In the genomic region with DNA sequence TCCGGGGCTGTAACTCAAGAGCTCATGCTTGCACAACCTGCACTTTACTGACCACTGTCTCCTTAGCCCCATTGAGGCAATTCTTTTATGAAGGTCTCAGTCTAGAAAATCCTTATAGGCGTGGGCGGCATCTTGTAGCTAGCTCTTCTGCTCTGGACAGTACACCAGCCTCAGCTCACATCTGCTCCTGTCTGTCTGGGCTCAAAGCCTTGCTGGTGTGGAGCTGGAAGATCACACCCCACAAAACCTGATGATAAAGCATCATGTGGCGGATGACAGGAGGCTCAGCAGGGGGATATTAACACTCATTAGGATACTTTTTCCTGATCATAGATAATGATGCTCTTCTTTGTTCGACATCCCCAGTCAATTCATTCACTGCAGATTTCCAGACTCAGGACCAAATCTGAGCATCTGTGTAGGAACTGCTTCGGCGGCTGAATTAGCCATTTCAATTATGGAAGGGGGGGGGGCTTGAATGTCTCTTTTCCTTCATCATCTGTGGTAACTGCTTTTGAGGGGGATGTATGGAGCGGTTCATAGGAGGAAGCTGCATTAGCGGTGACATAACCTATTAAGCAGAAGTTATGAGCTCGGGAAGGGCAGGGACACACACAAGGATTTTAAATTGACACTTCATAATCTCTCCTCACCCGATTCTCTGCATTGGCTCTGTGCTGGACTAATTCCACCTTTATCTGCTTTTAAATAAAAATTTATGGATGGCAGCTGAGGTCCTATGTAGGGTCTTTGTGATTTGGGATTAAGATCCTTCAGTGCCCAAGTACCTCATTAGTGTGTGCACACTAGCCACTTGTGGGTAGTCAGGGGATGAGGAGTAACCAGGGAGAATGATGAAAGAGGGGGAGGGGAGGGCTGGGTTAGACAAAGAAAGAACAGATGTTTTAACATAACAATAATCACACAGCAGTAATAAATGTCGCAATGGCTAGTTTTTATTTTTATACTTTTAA, we compare ENCODE assay signal across 17 mouse cellular contexts. TPM values are rescaled to one million over a fixed set of nuclear protein-coding genes. Genes with fewer than 3 reads are reported as not detected.
DNase-seq lines count a peak whose midpoint lies in the region; ATAC-seq lines count a peak whose summit lies in the region.
"Had no signal": no experiment of that assay in that cellular context is flagged by ENCODE, and none has a peak within 500 bp of the region (broad histone marks: within the 10 kb centered on the region; RNA-seq: fewer than 3 reads in every experiment).

No protein-coding gene starts in this region.

- peak; percentile 70 for ATAC-seq in forebrain, embryonic 12.5 days (ENCODE audit: low FRiP score)
- ATAC-seq in hindbrain, embryonic 11.5 days (ENCODE audit: low FRiP score): peak; percentile 77
- peak; percentile 85 for ATAC-seq in midbrain, embryonic 11.5 days (ENCODE audit: low FRiP score)
- peak; percentile 77 for ATAC-seq in neural tube, embryonic 14.5 days (ENCODE audit: low read depth)
- ATAC-seq in liver, embryonic 12.5 days: no peak
- ATAC-seq: activated CD4-positive, CD25-positive, alpha-beta regulatory T cell, adult 4 months; intestine, postnatal 0 days had no signal

- H3K4me3 ChIP-seq in forebrain, embryonic 12.5 days (replicated peaks): no peak overlapping the region
- H3K4me3 ChIP-seq in hindbrain, embryonic 11.5 days (ENCODE audit: low read depth, low read length): no peak overlapping the region
- no peak overlapping the region for H3K4me3 ChIP-seq in midbrain, embryonic 11.5 days (ENCODE audit: low read depth, low read length)
- H3K4me3 ChIP-seq in neural tube, embryonic 14.5 days (ENCODE audit: low read depth, low read length): no peak overlapping the region
- no peak overlapping the region for H3K4me3 ChIP-seq in liver, embryonic 12.5 days
- H3K4me3 ChIP-seq: liver, embryonic 15.5 days had no signal

- peaks cover 24% of the 10 kb centered on the region for H3K4me1 ChIP-seq in forebrain, embryonic 12.5 days
- H3K4me1 ChIP-seq in hindbrain, embryonic 11.5 days (replicated peaks; ENCODE audit: control insufficient read depth, insufficient read depth, low read length): no peaks in the 10 kb centered on the region
- no peaks in the 10 kb centered on the region; the same call in 1 of the 2 replicates for H3K4me1 ChIP-seq in midbrain, embryonic 11.5 days (ENCODE audit: control insufficient read depth, insufficient read depth, low read length)
- 0 out of 2 replicates have a peak, but pooled peaks cover 3% of the 10 kb centered on the region for H3K4me1 ChIP-seq in neural tube, embryonic 14.5 days (ENCODE audit: control insufficient read depth, insufficient read depth, low read length)
- H3K4me1 ChIP-seq in liver, embryonic 12.5 days: no peaks in the 10 kb centered on the region
- H3K4me1 ChIP-seq: liver, embryonic 15.5 days had no signal

- H3K36me3 ChIP-seq in forebrain, embryonic 12.5 days (replicated peaks): no peaks in the 10 kb centered on the region
- H3K36me3 ChIP-seq in hindbrain, embryonic 11.5 days (ENCODE audit: control insufficient read depth, insufficient read depth, low read length): no peaks in the 10 kb centered on the region
- H3K36me3 ChIP-seq in midbrain, embryonic 11.5 days (ENCODE audit: control insufficient read depth, insufficient read depth, low read length): no peaks in the 10 kb centered on the region
- H3K36me3 ChIP-seq in neural tube, embryonic 14.5 days (ENCODE audit: control insufficient read depth, insufficient read depth, low read length): no peaks in the 10 kb centered on the region
- no peaks in the 10 kb centered on the region for H3K36me3 ChIP-seq in liver, embryonic 12.5 days
- H3K36me3 ChIP-seq: liver, embryonic 15.5 days had no signal

- H3K27me3 ChIP-seq in forebrain, embryonic 12.5 days: no peaks in the 10 kb centered on the region
- H3K27me3 ChIP-seq in hindbrain, embryonic 11.5 days (ENCODE audit: control insufficient read depth, insufficient read depth, low read length): no peaks in the 10 kb centered on the region
- H3K27me3 ChIP-seq in midbrain, embryonic 11.5 days (ENCODE audit: control insufficient read depth, insufficient read depth, low read length): no peaks in the 10 kb centered on the region
- no peaks in the 10 kb centered on the region for H3K27me3 ChIP-seq in neural tube, embryonic 14.5 days (ENCODE audit: control insufficient read depth, insufficient read depth, low read length)
- no peaks in the 10 kb centered on the region for H3K27me3 ChIP-seq in liver, embryonic 12.5 days (replicated peaks)
- H3K27me3 ChIP-seq: liver, embryonic 15.5 days had no signal

- H3K9ac ChIP-seq in forebrain, embryonic 12.5 days: no peak overlapping the region
- no peak overlapping the region for H3K9ac ChIP-seq in hindbrain, embryonic 11.5 days (ENCODE audit: low read depth, low read length)
- no peak overlapping the region for H3K9ac ChIP-seq in midbrain, embryonic 11.5 days (ENCODE audit: low read length)
- H3K9ac ChIP-seq in neural tube, embryonic 14.5 days (replicated peaks; ENCODE audit: low read depth, low read length): no peak overlapping the region
- H3K9ac ChIP-seq in liver, embryonic 12.5 days: no peak overlapping the region
- H3K9ac ChIP-seq: liver, embryonic 15.5 days had no signal

- DNase-seq in hindbrain, embryonic 11.5 days (ENCODE audit: low spot score): no peak
- DNase-seq in midbrain, embryonic 11.5 days (ENCODE audit: low spot score, missing footprints): no peak
- DNase-seq in heart, adult 11 months: no peak
- no peak for DNase-seq in kidney, adult 8-10 months
- DNase-seq in cerebellum, postnatal 4 days (ENCODE audit: low spot score in 2 of 2): no peak
- DNase-seq: cerebellum, adult 11-12 months; kidney, postnatal 36 days; left cerebral cortex, postnatal 4 days; right cerebral cortex, postnatal 25 days; thymus, adult 2 months had no signal

- H3K4me2 ChIP-seq in forebrain, embryonic 12.5 days: no peak overlapping the region
- no peak overlapping the region for H3K4me2 ChIP-seq in hindbrain, embryonic 11.5 days (replicated peaks; ENCODE audit: low read depth, low read length)
- no peak overlapping the region for H3K4me2 ChIP-seq in midbrain, embryonic 11.5 days
- H3K4me2 ChIP-seq in neural tube, embryonic 14.5 days (ENCODE audit: low read depth, low read length): no peak overlapping the region
- no peak overlapping the region for H3K4me2 ChIP-seq in liver, embryonic 12.5 days
- H3K4me2 ChIP-seq: liver, embryonic 15.5 days had no signal

- peak overlapping the region; percentile 73 for H3K27ac ChIP-seq in forebrain, embryonic 12.5 days
- H3K27ac ChIP-seq in hindbrain, embryonic 11.5 days (ENCODE audit: low read depth, low read length): 0 out of 2 replicates have a peak overlapping the region, but pooled peaks have one; percentile 30
- H3K27ac ChIP-seq in midbrain, embryonic 11.5 days (ENCODE audit: low read depth, low read length): peak overlapping the region; percentile 41
- H3K27ac ChIP-seq in neural tube, embryonic 14.5 days (ENCODE audit: low read depth, low read length): peak overlapping the region; percentile 34; the same call in 1 of the 2 replicates
- H3K27ac ChIP-seq in liver, embryonic 12.5 days: no peak overlapping the region
- H3K27ac ChIP-seq: liver, embryonic 15.5 days; macrophage had no signal

- 45% methylated on average over 12 of the region's 12 CpGs for WGBS in forebrain, embryonic 12.5 days
- 76% methylated on average over 12 of the region's 12 CpGs for WGBS in hindbrain, embryonic 11.5 days
- WGBS in midbrain, embryonic 11.5 days: 72% methylated on average over 12 of the region's 12 CpGs
- 51% methylated on average over 12 of the region's 12 CpGs for WGBS in neural tube, embryonic 14.5 days
- 72% methylated on average over 12 of the region's 12 CpGs for WGBS in liver, embryonic 12.5 days (ENCODE audit: insufficient replicate concordance)

- H3K9me3 ChIP-seq in forebrain, embryonic 12.5 days: no peaks in the 10 kb centered on the region
- no peaks in the 10 kb centered on the region for H3K9me3 ChIP-seq in hindbrain, embryonic 11.5 days (ENCODE audit: control insufficient read depth, low read length)
- H3K9me3 ChIP-seq in midbrain, embryonic 11.5 days (ENCODE audit: control insufficient read depth, low read length): no peaks in the 10 kb centered on the region
- H3K9me3 ChIP-seq in neural tube, embryonic 14.5 days (ENCODE audit: control insufficient read depth, low read length): no peaks in the 10 kb centered on the region
- H3K9me3 ChIP-seq in liver, embryonic 12.5 days (replicated peaks): no peaks in the 10 kb centered on the region
- H3K9me3 ChIP-seq: liver, embryonic 15.5 days had no signal

RNA-seq across cellular contexts. Expression of gene Cxcr4, which starts 24.6 kb away (rescaled TPM):
- 9.5 and 10.1 TPM in 2 replicates for polyA plus RNA-seq in forebrain, embryonic 12.5 days (2016; fragmentation: Nextera tagmentation; extraction: Ambion mirVana)
- polyA plus RNA-seq in hindbrain, embryonic 11.5 days (2014; fragmentation: Nextera tagmentation; extraction: Ambion mirVana): 23.3 and 26.4 TPM in 2 replicates
- 22.6 and 25.6 TPM in 2 replicates for polyA plus RNA-seq in midbrain, embryonic 11.5 days (2014; fragmentation: Nextera tagmentation; extraction: Ambion mirVana)
- polyA plus RNA-seq in neural tube, embryonic 14.5 days (2014; fragmentation: Nextera tagmentation; extraction: Ambion mirVana): 5.6 and 6.8 TPM in 2 replicates
- 0.88 and 0.93 TPM in 2 replicates for polyA plus RNA-seq in liver, embryonic 12.5 days (2016; fragmentation: Nextera tagmentation; extraction: Ambion mirVana)
